Mouse (Mus musculus) myocyte (in vitro differentiated cells): ENCODE results near the gene Myo1e. TPM values are rescaled to one million over a fixed set of nuclear protein-coding genes. Genes with fewer than 3 reads are reported as not detected.

Experiments used
- H3K27me3 ChIP-seq: one replicate; pipeline ENCODE4 v1.6.1; 2011; ENCODE audit not compliant: control insufficient read depth, insufficient read depth, insufficient read length
- H3K36me3 ChIP-seq: one replicate; pipeline ENCODE4 v1.6.1; 2011; ENCODE audit not compliant: control insufficient read depth, insufficient read depth
- H3K4me2 ChIP-seq: one replicate; pipeline ENCODE4 v1.6.1; 2011; ENCODE audit warnings: low read depth, control low read depth
- H3K4me3 ChIP-seq: one replicate; pipeline ENCODE4 v1.5.1; 2011; ENCODE audit warnings: mild to moderate bottlenecking, control low read depth, moderate library complexity
- H3K79me2 ChIP-seq: one replicate; pipeline ENCODE4 v1.6.1; 2011; ENCODE audit not compliant: control insufficient read depth, insufficient read depth
- H3ac ChIP-seq: one replicate; pipeline ENCODE4 v1.6.1; 2011; ENCODE audit not compliant: control insufficient read depth, insufficient read length
- CEBPB ChIP-seq: IDR thresholded peaks from 2 replicates; pipeline ENCODE4 v1.6.1; 2011; ENCODE audit warnings: mild to moderate bottlenecking, moderate library complexity; ENCODE audit not compliant: poor library complexity, insufficient read depth, severe bottlenecking
- E2F4 ChIP-seq: IDR thresholded peaks from one replicate; pipeline ENCODE4 v1.6.1; 2011; ENCODE audit warnings: mild to moderate bottlenecking, control low read depth, moderate library complexity; ENCODE audit not compliant: insufficient read depth
- MAX ChIP-seq: IDR thresholded peaks from one replicate; pipeline ENCODE4 v1.6.1; 2011; ENCODE audit warnings: low read depth, mild to moderate bottlenecking, control low read depth
- MYOD1 ChIP-seq, 3 experiments: IDR thresholded peaks; one replicate each; pipeline ENCODE4 v1.6.1; 2011; ENCODE audit warnings: control low read depth in 2 of 3, low read depth in 2 of 3, mild to moderate bottlenecking in 2 of 3, moderate library complexity in 1 of 3; ENCODE audit not compliant: insufficient read length in 2 of 3, control insufficient read depth in 1 of 3
- MYOG ChIP-seq, 3 experiments: IDR thresholded peaks; one replicate each; pipeline ENCODE4 v1.6.1; 2011; ENCODE audit warnings: control low read depth in 2 of 3, low read depth in 2 of 3, mild to moderate bottlenecking in 2 of 3; ENCODE audit not compliant: insufficient read length in 2 of 3, control insufficient read depth in 1 of 3, insufficient read depth in 1 of 3
- POLR2A ChIP-seq: IDR thresholded peaks from one replicate; pipeline ENCODE4 v1.6.1; 2011; ENCODE audit warnings: low read depth, mild to moderate bottlenecking, control low read depth, moderate library complexity; ENCODE audit not compliant: insufficient read length
- POLR2AphosphoS2 ChIP-seq: IDR thresholded peaks from one replicate; pipeline ENCODE4 v1.6.1; 2011; ENCODE audit warnings: low read depth, control low read depth; ENCODE audit not compliant: insufficient read length
- REST ChIP-seq: IDR thresholded peaks from one replicate; pipeline ENCODE4 v1.6.1; 2011; ENCODE audit warnings: mild to moderate bottlenecking, control low read depth, moderate library complexity; ENCODE audit not compliant: insufficient read depth, insufficient read length
- SRF ChIP-seq: IDR thresholded peaks from one replicate; pipeline ENCODE4 v1.6.1; 2011; ENCODE audit warnings: low read depth; ENCODE audit not compliant: control insufficient read depth, insufficient read length
- TCF12 ChIP-seq: IDR thresholded peaks from one replicate; pipeline ENCODE4 v1.6.1; 2011; ENCODE audit warnings: mild to moderate bottlenecking, control low read depth; ENCODE audit not compliant: poor library complexity, insufficient read depth, severe bottlenecking
- TCF3 ChIP-seq: IDR thresholded peaks from one replicate; pipeline ENCODE4 v1.6.1; 2011; ENCODE audit warnings: low read depth, control low read depth; ENCODE audit not compliant: insufficient read length
- USF1 ChIP-seq: IDR thresholded peaks from one replicate; pipeline ENCODE4 v1.6.1; 2011; ENCODE audit warnings: low read depth, mild to moderate bottlenecking, control low read depth, moderate library complexity
- polyA plus RNA-seq: library from polyadenylated mRNA; unstranded; fragments of >200 nt; fragmentation: generic; extraction: Trizol; gene quantifications from one replicate; pipeline ENCODE4 v1.2.1, GENCODE M21; 2012; ENCODE audit warnings: missing spikeins

Gene Myo1e
- polyA plus RNA-seq, 1 experiment: 26.5 TPM

DNA sequence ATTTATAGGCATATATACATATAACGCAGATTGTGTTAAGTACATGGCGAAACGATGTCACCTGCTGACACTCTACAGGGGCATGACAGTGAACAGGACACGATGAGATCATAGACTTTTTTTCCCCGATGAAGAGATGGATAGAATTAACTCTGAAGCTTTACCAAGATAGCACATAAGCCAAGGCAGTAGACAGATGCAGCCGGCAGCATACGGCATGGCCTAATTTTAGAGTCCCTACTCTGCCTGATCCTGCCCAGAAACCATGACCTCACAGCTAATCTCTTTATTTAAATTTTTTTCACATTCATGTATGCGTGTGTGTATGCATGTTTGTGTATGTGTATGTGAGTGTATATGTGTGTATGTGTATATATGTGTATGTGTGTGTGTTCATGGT lies 9.2 kb upstream of the Myo1e start:
- Histone ChIP-seq H3K4me2 (no peak overlapping the region), H3K4me3 (no peak overlapping the region), H3K27me3 (no peaks in the 10 kb centered on the region), H3K79me2 (no peaks in the 10 kb centered on the region), H3K36me3 (no peaks in the 10 kb centered on the region), H3ac (no peak overlapping the region)
- TF ChIP-seq TCF12: no peak
- no peak for TF ChIP-seq TCF3
- TF ChIP-seq REST: no peak
- TF ChIP-seq MYOG (IDR thresholded peaks at IDR 0.05; ENCODE audit: control insufficient read depth in 1 of 3, insufficient read depth in 1 of 3, insufficient read length in 2 of 3, low read depth in 2 of 3): peak in 1 of 3 experiments; percentile 61
- TF ChIP-seq MYOD1 (IDR thresholded peaks at IDR 0.05; ENCODE audit: control insufficient read depth in 1 of 3, insufficient read length in 2 of 3, low read depth in 2 of 3): peak in 1 of 3 experiments; percentile 49
- TF ChIP-seq USF1: no peak
- no peak for TF ChIP-seq MAX
- no peak for TF ChIP-seq CEBPB
- TF ChIP-seq SRF: no peak
- no peak for TF ChIP-seq POLR2A
- TF ChIP-seq E2F4: no peak

DNA sequence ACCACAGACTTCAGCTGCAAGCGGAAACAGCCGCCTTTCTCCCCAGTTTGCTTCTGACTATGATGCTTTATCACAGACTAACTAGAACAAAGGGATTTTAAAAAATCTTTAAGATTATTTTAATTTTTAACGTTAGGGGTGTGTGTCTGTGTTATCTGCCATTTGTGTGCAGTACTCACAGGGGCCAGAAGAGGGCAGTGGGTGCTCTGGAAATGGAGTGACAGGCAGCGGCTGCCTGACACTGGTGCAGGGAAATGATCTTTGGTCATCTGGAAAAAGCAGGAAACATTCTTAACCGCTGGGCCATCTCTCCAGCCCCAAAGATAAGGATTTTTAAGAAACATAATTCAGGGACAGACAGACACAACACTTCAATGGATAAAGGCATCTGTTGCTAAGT lies 4.4 kb upstream of the Myo1e start:
- Histone ChIP-seq H3K36me3 (no peaks in the 10 kb centered on the region), H3K4me2 (no peak overlapping the region), H3K4me3 (no peak overlapping the region), H3K79me2 (peaks cover 2% of the 10 kb centered on the region), H3ac (no peak overlapping the region), H3K27me3 (no peaks in the 10 kb centered on the region)
- TF ChIP-seq MYOD1 (IDR thresholded peaks at IDR 0.05; ENCODE audit: control insufficient read depth in 1 of 3, insufficient read length in 2 of 3, low read depth in 2 of 3): no peak
- no peak for TF ChIP-seq MAX
- no peak for TF ChIP-seq REST

DNA sequence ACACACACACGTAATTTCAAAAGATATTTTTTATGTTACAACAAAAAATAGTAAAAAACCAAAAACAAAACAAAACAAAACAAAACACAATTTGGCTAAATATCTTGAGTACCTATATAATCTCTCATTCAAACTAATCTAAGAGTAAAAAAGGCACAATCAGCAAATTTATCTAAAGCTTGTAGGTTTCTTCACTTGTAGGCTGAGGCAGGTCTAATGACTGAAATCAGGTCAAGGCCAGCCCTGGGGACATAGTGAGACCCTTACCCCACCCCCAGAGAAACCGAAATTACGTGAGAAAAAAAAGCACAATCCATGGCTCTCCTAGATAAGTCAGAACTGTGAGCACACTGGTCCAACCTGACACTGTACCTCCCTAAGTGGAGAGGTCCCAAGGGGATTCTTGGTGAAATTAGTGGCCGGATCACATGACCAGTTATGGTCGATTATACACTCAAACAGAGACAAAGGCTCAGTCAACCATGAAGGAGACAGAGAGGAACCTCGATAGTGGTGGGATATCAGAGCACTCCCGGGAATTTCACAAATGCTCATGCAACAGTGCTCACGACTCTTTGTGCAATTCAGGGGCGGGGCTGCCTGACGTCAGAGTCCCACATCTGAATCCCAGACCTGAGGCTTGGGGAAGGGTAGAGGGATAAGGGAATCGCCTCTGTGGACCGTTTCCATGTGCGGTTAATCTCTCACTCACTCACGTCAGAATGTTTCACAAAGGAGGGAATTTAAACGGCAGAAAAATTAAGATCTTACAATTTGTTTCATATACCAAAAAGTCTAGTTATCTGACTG lies 3.7 kb upstream of the Myo1e start:
- H3K79me2 ChIP-seq: peaks cover 10% of the 10 kb centered on the region
- no peaks in the 10 kb centered on the region for H3K27me3 ChIP-seq
- H3K4me2 ChIP-seq: no peak overlapping the region
- no peak overlapping the region for H3ac ChIP-seq
- no peak overlapping the region for H3K4me3 ChIP-seq
- no peaks in the 10 kb centered on the region for H3K36me3 ChIP-seq
- no peak for TF ChIP-seq SRF
- no peak for TF ChIP-seq MYOG (IDR thresholded peaks at IDR 0.05; ENCODE audit: control insufficient read depth in 1 of 3, insufficient read depth in 1 of 3, insufficient read length in 2 of 3, low read depth in 2 of 3)
- no peak for TF ChIP-seq POLR2A
- TF ChIP-seq USF1: no peak
- TF ChIP-seq MAX: no peak
- TF ChIP-seq POLR2AphosphoS2: no peak
- TF ChIP-seq E2F4: no peak
- no peak for TF ChIP-seq TCF12
- no peak for TF ChIP-seq REST
- TF ChIP-seq TCF3: no peak
- no peak for TF ChIP-seq MYOD1 (IDR thresholded peaks at IDR 0.05; ENCODE audit: control insufficient read depth in 1 of 3, insufficient read length in 2 of 3, low read depth in 2 of 3)
- TF ChIP-seq CEBPB: no peak

DNA sequence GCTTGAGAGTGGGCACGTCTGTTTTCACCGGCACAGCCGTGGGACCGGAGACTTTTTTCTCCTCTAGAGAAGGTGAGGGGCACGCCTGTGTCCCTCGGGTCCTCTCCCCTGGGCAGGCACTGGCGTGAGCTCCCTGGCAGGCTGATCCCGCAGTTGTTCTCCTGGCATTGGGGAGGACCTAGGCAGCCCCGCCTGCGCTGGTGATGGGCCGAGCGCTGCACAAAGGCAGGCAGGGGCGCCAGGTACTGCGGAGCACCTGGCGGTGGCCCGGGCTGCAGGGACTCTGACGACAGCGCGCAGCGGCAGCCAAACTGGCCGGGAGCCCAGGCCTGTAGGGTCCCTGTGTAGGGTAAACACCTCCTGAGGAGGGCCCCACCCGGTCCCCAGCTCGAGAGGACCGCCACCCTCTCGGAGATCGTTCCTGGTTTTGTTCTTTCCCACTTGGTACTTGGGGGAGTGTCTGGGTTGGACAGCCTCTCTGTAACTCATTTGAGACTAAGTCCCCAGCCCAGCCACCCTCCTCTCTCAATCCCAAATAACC lies 901 bp downstream of the Myo1e start:
- no peaks in the 10 kb centered on the region for H3K36me3 ChIP-seq
- H3K4me2 ChIP-seq: peak overlapping the region; percentile 94
- peak overlapping the region; percentile 98 for H3K4me3 ChIP-seq
- peak in 1 of 3 experiments; percentile 59 for TF ChIP-seq MYOG (IDR thresholded peaks at IDR 0.05; ENCODE audit: control insufficient read depth in 1 of 3, insufficient read depth in 1 of 3, insufficient read length in 2 of 3, low read depth in 2 of 3)
- TF ChIP-seq E2F4: no peak
- H3K79me2 ChIP-seq: peaks cover 50% of the 10 kb centered on the region
- peak overlapping the region; percentile 66 for H3ac ChIP-seq
- no peaks in the 10 kb centered on the region for H3K27me3 ChIP-seq

GRCm38 (mm10) chr9:70208751-70209150 lies 1.6 kb downstream of the Myo1e start:
- Histone ChIP-seq H3K79me2 (peaks cover 57% of the 10 kb centered on the region), H3K4me2 (peak overlapping the region; percentile 94), H3K36me3 (no peaks in the 10 kb centered on the region), H3K27me3 (no peaks in the 10 kb centered on the region), H3ac (peak overlapping the region; percentile 66), H3K4me3 (peak overlapping the region; percentile 98)
- no peak for TF ChIP-seq TCF3
- no peak for TF ChIP-seq MYOD1 (IDR thresholded peaks at IDR 0.05; ENCODE audit: control insufficient read depth in 1 of 3, insufficient read length in 2 of 3, low read depth in 2 of 3)
- no peak for TF ChIP-seq MAX
- TF ChIP-seq E2F4: no peak
- no peak for TF ChIP-seq POLR2A
- no peak for TF ChIP-seq REST
- no peak for TF ChIP-seq USF1
- no peak for TF ChIP-seq MYOG (IDR thresholded peaks at IDR 0.05; ENCODE audit: control insufficient read depth in 1 of 3, insufficient read depth in 1 of 3, insufficient read length in 2 of 3, low read depth in 2 of 3)
- no peak for TF ChIP-seq POLR2AphosphoS2
- no peak for TF ChIP-seq TCF12
- TF ChIP-seq SRF: no peak
- TF ChIP-seq CEBPB: no peak
